Mouse (Mus musculus): Measurements from ENCODE around the gene Galnt10.

Gene Galnt10

GRCm38 (mm10) chr11:57645018-57645559, at the start of gene Galnt10:
Gene Galnt10, plus strand, starts transcription at chr11:57645442.
- CTCF ChIA-PET = interaction anchor here in 3 of 4 experiments (0.5 to 1.4 kb wide), 4 partner anchors 17 to 134 kb away, joined by 3 to 4 read pairs (median 3); no protein-coding TSS in a partner anchor
- POLR2A ChIA-PET = interaction anchor here in 3 of 4 experiments (0.5 to 1.6 kb wide), 16 partner anchors 8 to 154 kb away, joined by 3 to 6 read pairs (median 3); no protein-coding TSS in a partner anchor

- ChIA-PET POLR2A (interaction anchor here in 1 of 4 experiments (0.8 kb wide), 1 partner anchor 28 kb away, joined by 3 read pairs; no protein-coding TSS in a partner anchor), CTCF (no interaction called here)
These were observed 49.3 kb upstream of the Galnt10 start for GRCm38 (mm10) chr11:57595899-57596298.

DNA sequence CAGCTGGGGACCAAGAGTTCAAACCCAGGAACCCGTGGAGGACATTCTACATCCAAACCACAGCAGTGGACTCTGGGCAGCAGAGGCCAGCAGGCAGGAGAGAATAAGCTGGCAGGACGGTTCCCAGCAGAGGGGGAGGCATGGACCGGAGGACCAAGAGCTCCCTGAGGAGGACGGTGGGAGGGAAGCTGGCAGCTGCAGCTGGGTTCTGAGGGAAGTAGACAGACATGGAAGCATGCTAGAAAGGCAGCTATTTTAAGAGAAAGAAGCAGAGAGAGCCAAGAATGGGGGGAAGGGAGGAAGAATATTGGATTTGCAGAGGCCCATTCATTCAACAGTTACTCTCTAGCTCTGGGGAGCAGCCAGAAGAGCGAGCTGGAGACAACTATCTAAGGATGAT, 47.1 kb upstream of the Galnt10 start:
- CTCF ChIA-PET = interaction anchor here (0.6 to 1.5 kb wide), 4 partner anchors 32 to 189 kb away, joined by 3 to 5 read pairs (median 3); no protein-coding TSS in a partner anchor

GRCm38 (mm10) chr11:57599304-57599703, 45.9 kb upstream of the Galnt10 start:
- ChIA-PET POLR2A (interaction anchor here in 2 of 4 experiments (0.6 to 2.0 kb wide), 6 partner anchors 20 to 575 kb away, joined by 3 to 7 read pairs (median 4); partner anchors contain the start of gene Galnt10 (in 1 of the 2)), CTCF (interaction anchor here in 3 of 4 experiments (0.6 to 1.4 kb wide), 5 partner anchors 15 to 188 kb away, joined by 3 to 4 read pairs (median 3); no protein-coding TSS in a partner anchor)

More for the DNA sequence above, 47.1 kb upstream of the Galnt10 start:
- POLR2A ChIA-PET = interaction anchor here in 1 of 4 experiments (1.7 to 2.0 kb wide), 2 partner anchors 45 to 48 kb away, joined by 4 to 7 read pairs; no protein-coding TSS in a partner anchor

GRCm38 (mm10) chr11:57600113-57600512, 45.1 kb upstream of the Galnt10 start:
- ChIA-PET CTCF (interaction anchor here in 3 of 4 experiments (0.7 to 1.0 kb wide), 4 partner anchors 17 to 538 kb away, joined by 3 to 11 read pairs (median 4); no protein-coding TSS in a partner anchor), POLR2A (interaction anchor here in 2 of 4 experiments (0.6 to 1.7 kb wide), 7 partner anchors 10 to 178 kb away, joined by 3 to 7 read pairs (median 4); no protein-coding TSS in a partner anchor)

- CTCF ChIA-PET = interaction anchor here in 3 of 4 experiments (0.7 to 1.0 kb wide), 5 partner anchors 17 to 539 kb away, joined by 3 to 11 read pairs (median 4); no protein-coding TSS in a partner anchor
- POLR2A ChIA-PET = interaction anchor here in 2 of 4 experiments (0.5 to 1.5 kb wide), 8 partner anchors 10 to 1643 kb away, joined by 3 to 7 read pairs (median 4); no protein-coding TSS in a partner anchor
These were observed 44.6 kb upstream of the Galnt10 start for GRCm38 (mm10) chr11:57600621-57601121.

DNA sequence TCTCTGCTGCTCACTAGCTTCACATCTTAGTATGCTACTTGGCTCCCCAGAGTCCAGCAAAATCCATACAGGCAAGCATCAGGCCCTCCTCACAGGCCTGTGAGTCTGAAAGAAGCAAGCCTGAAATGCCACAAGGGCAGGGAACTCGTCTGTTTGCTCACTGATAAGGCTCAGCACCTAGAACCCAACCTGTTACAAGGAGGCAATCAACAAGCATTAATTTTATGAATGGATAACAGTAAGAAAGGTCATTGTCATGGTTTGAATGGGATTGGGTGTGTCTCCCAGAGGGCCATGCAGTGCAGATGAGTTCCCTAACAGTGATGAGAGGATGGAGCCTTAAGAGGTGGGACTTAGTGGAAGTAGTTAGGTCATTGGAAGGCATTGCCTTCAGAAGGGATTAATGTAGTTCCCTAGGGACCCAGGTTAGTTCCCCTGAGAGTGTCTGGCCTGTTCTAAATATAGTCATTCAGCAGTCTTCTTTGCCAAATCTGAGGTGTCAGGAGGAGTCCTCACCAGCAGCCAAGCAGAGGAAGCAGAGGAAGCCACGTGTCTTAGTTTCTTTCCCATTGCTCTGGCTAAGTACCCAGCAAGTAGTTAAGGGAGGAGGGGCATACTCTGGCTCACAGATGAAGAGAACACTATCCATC, 43.3 kb upstream of the Galnt10 start:
- ChIA-PET CTCF (interaction anchor here in 1 of 4 experiments (0.6 kb wide), 1 partner anchor 116 kb away, joined by 3 read pairs; no protein-coding TSS in a partner anchor), POLR2A (interaction anchor here in 2 of 4 experiments (0.6 to 1.5 kb wide), 2 partner anchors 19 to 23 kb away, joined by 3 to 7 read pairs; no protein-coding TSS in a partner anchor)

GRCm38 (mm10) chr11:57605086-57605485, 40.2 kb upstream of the Galnt10 start:
- ChIA-PET POLR2A (interaction anchor here in 1 of 4 experiments (0.6 to 0.7 kb wide), 2 partner anchors 24 to 744 kb away, joined by 3 to 4 read pairs; no protein-coding TSS in a partner anchor), CTCF (no interaction called here)

- ChIA-PET CTCF (interaction anchor here in 2 of 4 experiments (0.7 to 1.2 kb wide), 2 partner anchors 141 to 173 kb away, joined by 4 to 9 read pairs; no protein-coding TSS in a partner anchor), POLR2A (interaction anchor here in 2 of 4 experiments (0.7 kb wide), 2 partner anchors 242 to 743 kb away, joined by 3 to 4 read pairs; no protein-coding TSS in a partner anchor)
These were observed 39.6 kb upstream of the Galnt10 start for GRCm38 (mm10) chr11:57605660-57606059.

DNA sequence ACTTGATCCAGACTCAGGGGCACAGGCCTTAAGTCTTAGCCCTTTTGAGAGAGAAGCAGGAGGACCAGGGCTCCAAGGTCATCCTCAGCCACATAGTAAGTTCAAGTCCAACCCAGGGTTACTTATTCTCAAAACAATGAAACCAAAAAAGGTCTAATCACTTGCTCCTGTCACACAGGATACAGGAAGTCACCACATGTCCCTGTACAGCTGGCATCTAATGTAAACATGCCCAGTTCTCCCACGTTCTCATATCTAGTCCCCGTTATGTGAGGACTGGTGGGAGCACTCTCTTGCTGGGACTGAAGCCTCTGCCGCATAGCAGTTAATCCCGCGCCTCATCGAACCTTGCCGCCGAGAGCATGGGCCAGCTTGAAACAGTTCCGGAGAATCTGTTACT, 30.7 kb upstream of the Galnt10 start:
- ChIA-PET CTCF (interaction anchor here in 3 of 4 experiments (0.6 to 1.5 kb wide), 3 partner anchors 13 to 242 kb away, joined by 3 to 4 read pairs (median 4); no protein-coding TSS in a partner anchor), POLR2A (interaction anchor here in 1 of 4 experiments (0.7 to 1.2 kb wide), 2 partner anchors 37 to 60 kb away, joined by 3 read pairs; no protein-coding TSS in a partner anchor)

DNA sequence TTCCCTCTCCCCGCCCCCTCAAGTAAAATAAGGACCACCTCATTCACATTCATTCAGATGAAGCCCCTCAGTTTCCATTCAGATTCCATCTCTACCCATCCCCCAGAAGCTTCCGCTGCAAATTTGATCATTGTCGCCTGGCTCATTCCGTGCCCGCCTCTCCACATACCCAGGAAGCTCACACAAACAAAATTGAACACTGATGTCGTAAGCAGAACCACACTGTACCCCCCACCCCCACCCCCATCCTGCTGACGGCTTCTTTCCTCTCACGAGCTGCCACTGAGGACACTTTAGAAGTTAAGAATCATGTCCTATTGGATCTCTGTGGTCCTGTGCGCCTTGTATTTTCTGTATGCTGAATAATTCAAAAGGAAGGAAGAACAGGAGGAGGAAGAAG, 30.0 kb upstream of the Galnt10 start:
- CTCF ChIA-PET = interaction anchor here in 3 of 4 experiments (0.6 to 1.5 kb wide), 3 partner anchors 12 to 241 kb away, joined by 3 to 4 read pairs (median 4); no protein-coding TSS in a partner anchor
- POLR2A ChIA-PET = interaction anchor here in 1 of 4 experiments (0.6 kb wide), 1 partner anchor 9 kb away, joined by 4 read pairs; no protein-coding TSS in a partner anchor

GRCm38 (mm10) chr11:57615871-57616270, 29.4 kb upstream of the Galnt10 start:
- CTCF ChIA-PET = interaction anchor here in 1 of 4 experiments (1.5 to 1.8 kb wide), 2 partner anchors 67 to 131 kb away, joined by 3 to 9 read pairs; no protein-coding TSS in a partner anchor
- POLR2A ChIA-PET = interaction anchor here in 2 of 4 experiments (0.6 to 0.7 kb wide), 2 partner anchors 9 to 51 kb away, joined by 3 to 4 read pairs; no protein-coding TSS in a partner anchor

DNA sequence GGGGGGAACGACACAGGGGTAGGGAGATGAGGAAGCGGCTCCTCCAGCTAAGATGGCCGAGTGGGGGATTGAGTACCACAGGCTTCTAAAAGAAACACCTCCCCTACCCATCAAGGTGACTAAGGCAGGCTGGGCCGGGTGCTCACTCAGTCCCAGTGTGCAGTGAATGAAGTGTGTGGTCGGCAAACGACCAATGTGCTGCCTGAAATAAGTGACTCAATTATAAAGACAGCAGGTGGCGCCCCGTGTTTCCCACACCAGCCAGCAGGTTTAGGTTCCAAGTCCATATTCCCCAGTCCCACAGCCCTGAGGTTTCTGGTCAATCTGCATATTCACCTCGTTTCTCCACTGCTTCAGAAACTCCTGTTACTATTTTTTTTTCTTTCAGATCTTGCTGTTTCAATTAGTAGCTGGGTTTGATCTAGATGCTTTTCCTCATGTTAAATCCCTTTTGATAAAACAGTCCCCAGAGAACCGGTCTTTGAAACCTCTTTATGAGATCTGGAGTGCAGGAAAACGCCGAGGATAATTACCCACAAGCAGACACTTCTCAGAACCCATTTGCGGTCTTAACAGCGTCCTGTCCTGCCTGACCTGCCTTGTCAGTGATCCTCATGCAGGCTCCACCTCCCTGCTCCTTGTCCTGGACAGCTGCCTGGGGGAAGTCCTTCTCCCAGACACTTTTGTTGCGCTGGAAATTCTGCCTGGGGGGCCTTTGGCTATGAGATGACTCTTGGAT, 27.5 kb upstream of the Galnt10 start:
- POLR2A ChIA-PET = interaction anchor here in 3 of 4 experiments (0.6 to 1.5 kb wide), 4 partner anchors 9 to 73 kb away, joined by 3 to 10 read pairs (median 4); no protein-coding TSS in a partner anchor
- CTCF ChIA-PET = interaction anchor here in 3 of 4 experiments (0.6 to 1.8 kb wide), 4 partner anchors 17 to 318 kb away, joined by 3 to 17 read pairs (median 7); no protein-coding TSS in a partner anchor

DNA sequence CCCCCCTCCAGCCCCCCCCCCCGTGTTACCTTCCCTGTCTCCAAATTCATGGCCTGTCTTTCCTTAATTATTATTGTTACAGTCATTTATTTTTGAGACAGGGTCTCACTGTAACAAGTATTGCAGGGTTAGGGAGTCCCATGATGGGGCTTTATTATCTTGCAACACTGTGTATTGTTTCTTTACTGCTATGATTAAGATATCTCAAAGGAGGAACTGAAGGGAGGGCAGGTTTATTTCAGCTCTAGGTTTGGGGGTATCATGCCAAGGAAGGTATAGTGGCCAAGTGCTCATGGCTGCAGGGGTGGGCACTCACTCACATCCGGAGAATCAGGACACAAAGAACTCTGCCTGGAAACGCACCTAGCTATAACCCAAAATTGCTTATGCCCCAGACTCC, 23.8 kb upstream of the Galnt10 start:
- ChIA-PET CTCF (interaction anchor here in 3 of 4 experiments (0.7 to 1.4 kb wide), 3 partner anchors 8 to 73 kb away, joined by 4 to 6 read pairs (median 4); no protein-coding TSS in a partner anchor), POLR2A (interaction anchor here in 3 of 4 experiments (0.6 to 1.0 kb wide), 3 partner anchors 9 to 265 kb away, joined by 3 to 4 read pairs (median 3); no protein-coding TSS in a partner anchor)

DNA sequence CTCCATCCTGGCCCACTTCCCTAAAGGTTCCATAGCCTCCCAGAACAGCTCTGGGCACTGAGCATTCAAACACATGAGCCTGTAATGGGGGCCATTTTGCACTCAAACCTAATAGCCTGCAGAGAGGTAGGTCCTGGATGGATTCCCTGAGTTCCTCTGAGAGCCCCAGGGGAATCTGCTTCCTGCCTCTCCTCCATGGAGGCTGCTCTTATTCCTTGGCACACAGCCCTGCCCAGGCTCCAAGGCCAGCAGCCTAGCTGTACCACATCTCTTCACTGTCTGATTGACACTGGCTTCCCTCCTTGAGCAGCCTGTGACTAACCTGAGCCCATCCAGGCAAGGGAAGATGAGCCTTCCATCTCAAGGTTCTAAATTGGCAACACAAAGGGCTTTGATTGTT, 23.4 kb upstream of the Galnt10 start:
- POLR2A ChIA-PET = interaction anchor here in 1 of 4 experiments (1.0 kb wide), 1 partner anchor 148 kb away, joined by 3 read pairs; no protein-coding TSS in a partner anchor
- CTCF ChIA-PET = no interaction called here

DNA sequence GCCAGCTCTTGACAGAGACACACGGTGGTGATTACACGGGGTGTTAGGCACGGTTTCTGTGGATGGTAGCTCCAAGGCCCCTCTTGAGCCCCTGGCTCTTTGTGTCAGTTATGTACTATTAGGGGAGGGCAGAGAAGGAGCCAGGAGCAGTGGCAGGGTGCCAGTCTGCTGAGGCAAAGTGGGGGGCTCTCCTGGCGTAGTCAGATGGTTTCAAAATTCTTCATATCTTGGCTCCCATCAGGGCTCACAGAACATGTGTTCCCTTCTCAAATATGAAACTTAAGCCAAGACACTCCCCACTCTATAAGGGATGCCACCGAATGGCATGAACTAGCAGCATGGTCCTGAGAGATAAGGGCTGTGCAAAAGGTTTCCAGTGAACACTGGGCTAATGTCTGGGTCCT, 20.8 kb upstream of the Galnt10 start:
- CTCF ChIA-PET = interaction anchor here in 3 of 4 experiments (1.0 to 1.7 kb wide), 3 partner anchors 76 to 157 kb away, joined by 3 to 5 read pairs (median 4); no protein-coding TSS in a partner anchor
- POLR2A ChIA-PET = interaction anchor here in 3 of 4 experiments (0.6 to 1.3 kb wide), 4 partner anchors 9 to 1724 kb away, joined by 3 to 7 read pairs (median 4); no protein-coding TSS in a partner anchor

- POLR2A ChIA-PET = interaction anchor here in 1 of 4 experiments (0.8 to 1.3 kb wide), 2 partner anchors 17 to 30 kb away, joined by 3 to 7 read pairs; no protein-coding TSS in a partner anchor
- CTCF ChIA-PET = interaction anchor here in 3 of 4 experiments (1.0 to 1.7 kb wide), 4 partner anchors 10 to 158 kb away, joined by 3 to 5 read pairs (median 4); no protein-coding TSS in a partner anchor
These were observed 19.8 kb upstream of the Galnt10 start for GRCm38 (mm10) chr11:57625465-57625864.

Data from embryonic stem cell, embryonic (primary cell).